Mouse (Mus musculus) heart, embryonic 11.5 days (tissue): Measurements from ENCODE around the gene Cachd1. TPM values are rescaled to one million over a fixed set of nuclear protein-coding genes. Genes with fewer than 3 reads are reported as not detected.

Experiments used
- ATAC-seq: fragments of 200-750 bp; cut with Nextera tagmentation; replicated peaks from 2 replicates; pipeline ENCODE4 v1.8.0; 2017; ENCODE audit warnings: moderate library complexity; ENCODE audit not compliant: insufficient number of reproducible peaks, low FRiP score, low TSS enrichment
- H3K27ac ChIP-seq: fragments of 300-500 bp; sonication (generic); 2 replicates; pipeline ENCODE4 v1.5.1; 2014; ENCODE audit warnings: mild to moderate bottlenecking, low read depth, low read length
- H3K27me3 ChIP-seq: fragments of 300-500 bp; sonication (generic); 2 replicates; pipeline ENCODE4 v1.6.1; 2014; ENCODE audit warnings: mild to moderate bottlenecking, low read length, mixed read lengths; ENCODE audit not compliant: control insufficient read depth, insufficient read depth
- H3K36me3 ChIP-seq: fragments of 300-500 bp; sonication (generic); 2 replicates; pipeline ENCODE4 v1.6.1; 2014; ENCODE audit warnings: mild to moderate bottlenecking, low read length, moderate library complexity, mixed read lengths; ENCODE audit not compliant: control insufficient read depth, insufficient read depth
- H3K4me1 ChIP-seq: fragments of 300-500 bp; sonication (generic); 2 replicates; pipeline ENCODE4 v1.6.1; 2014; ENCODE audit warnings: low read length; ENCODE audit not compliant: control insufficient read depth, insufficient read depth
- H3K4me2 ChIP-seq: fragments of 300-500 bp; sonication (generic); 2 replicates; pipeline ENCODE4 v1.6.1; 2014; ENCODE audit warnings: mild to moderate bottlenecking, moderate library complexity
- H3K4me3 ChIP-seq: fragments of 300-500 bp; sonication (generic); 2 replicates; pipeline ENCODE4 v1.5.1; 2014; ENCODE audit warnings: low read depth, low read length
- H3K9ac ChIP-seq: fragments of 300-500 bp; sonication (generic); 2 replicates; pipeline ENCODE4 v1.6.1; 2014; ENCODE audit warnings: mild to moderate bottlenecking, low read depth, low read length, moderate library complexity
- H3K9me3 ChIP-seq: fragments of 300-500 bp; sonication (generic); replicated peaks from 2 replicates; pipeline ENCODE4 v1.6.1; 2016; ENCODE audit warnings: low read length; ENCODE audit not compliant: control insufficient read depth
- WGBS: fragments of 180-500 bp; shearing (Covaris S2); extraction: QIAGEN DNeasy Blood & Tissue Kit; methylation state at CpG from one replicate; pipeline ENCODE4 v1.1.7; 2014; ENCODE audit not compliant: insufficient replicate concordance; 5-methylcytosine and 5-hydroxymethylcytosine counted together
- polyA plus RNA-seq: library from polyadenylated mRNA; unstranded; fragments of >200 nt; fragmentation: Nextera tagmentation; extraction: Ambion mirVana; gene quantifications from 2 replicates; pipeline ENCODE4 v1.2.1, GENCODE M21; 2014

Gene Cachd1
- polyA plus RNA-seq, 1 experiment from 2014 or later: 9.3 TPM

DNA sequence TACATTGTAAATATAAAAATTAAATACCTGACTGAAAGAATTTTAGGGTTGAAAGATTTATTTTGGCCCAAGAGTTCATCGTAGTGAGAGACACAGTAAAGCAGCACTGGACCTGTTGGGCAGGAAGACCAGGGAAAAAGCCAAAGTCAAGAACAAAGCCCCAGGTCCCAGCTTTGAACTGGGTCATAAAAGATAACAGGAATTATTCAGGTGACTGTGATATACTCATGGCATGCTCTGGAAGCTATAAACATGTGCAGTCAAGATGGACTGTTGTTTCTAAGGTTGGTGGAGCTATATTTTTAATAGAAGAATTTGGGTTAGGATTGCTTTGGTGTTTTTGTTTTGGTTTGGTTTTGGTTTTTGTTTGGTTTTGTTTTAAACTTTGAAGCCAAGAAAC is 148.7 kb downstream of the Cachd1 start:
- H3K4me3 ChIP-seq: no peak overlapping the region
- 81% methylated on average over 1 of the region's 1 CpGs for WGBS
- no peak overlapping the region for H3K4me2 ChIP-seq
- no peaks in the 10 kb centered on the region for H3K9me3 ChIP-seq
- no peak overlapping the region for H3K27ac ChIP-seq
- no peaks in the 10 kb centered on the region for H3K27me3 ChIP-seq
- H3K4me1 ChIP-seq: no peaks in the 10 kb centered on the region
- no peaks in the 10 kb centered on the region for H3K36me3 ChIP-seq
- no peak for ATAC-seq
- no peak overlapping the region for H3K9ac ChIP-seq

DNA sequence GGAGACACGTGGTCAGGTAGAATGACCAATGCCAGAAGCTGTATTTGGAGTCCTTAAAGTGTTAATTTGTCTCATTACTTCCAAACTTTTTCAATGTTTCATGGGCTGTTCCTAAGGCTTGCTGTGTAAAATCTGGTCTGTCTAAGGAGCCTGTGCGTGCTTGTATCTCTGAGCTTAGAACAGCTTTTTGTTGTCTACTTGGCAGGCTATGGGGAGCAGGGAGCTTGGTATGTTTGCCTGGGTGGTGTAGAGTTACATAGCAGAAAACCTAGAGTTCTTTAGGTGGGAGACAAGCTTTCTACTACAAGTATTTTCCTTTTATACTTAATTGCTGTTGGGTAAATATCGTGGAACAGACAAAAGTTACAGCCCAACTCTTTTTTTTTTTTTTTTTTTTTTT is 150.1 kb downstream of the Cachd1 start:
- WGBS: 66% methylated on average over 3 of the region's 3 CpGs
- Histone ChIP-seq H3K9ac (no peak overlapping the region), H3K9me3 (no peaks in the 10 kb centered on the region), H3K36me3 (no peaks in the 10 kb centered on the region), H3K27ac (no peak overlapping the region), H3K4me1 (no peaks in the 10 kb centered on the region), H3K4me3 (no peak overlapping the region), H3K27me3 (no peaks in the 10 kb centered on the region), H3K4me2 (no peak overlapping the region)
- ATAC-seq: no peak

DNA sequence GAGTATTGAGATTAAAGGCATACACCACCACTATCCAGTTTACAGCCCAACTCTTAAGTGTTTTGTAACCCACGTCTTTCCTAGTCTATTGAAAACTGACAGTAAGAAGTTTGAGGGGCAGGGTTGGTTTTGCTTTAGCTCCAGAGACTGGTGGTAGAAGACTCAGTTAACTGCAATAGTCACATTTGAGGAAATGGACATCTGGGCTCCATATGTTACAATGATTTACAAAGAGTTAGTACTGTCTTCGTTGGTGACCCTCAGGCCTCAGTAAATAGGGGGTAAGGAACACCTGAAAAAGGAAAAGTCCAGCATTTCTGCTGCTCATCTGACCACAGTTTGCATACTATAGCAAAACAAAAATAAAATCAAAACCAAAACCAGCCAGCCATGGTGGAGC is 150.6 kb downstream of the Cachd1 start:
- Histone ChIP-seq H3K4me2 (no peak overlapping the region), H3K27me3 (no peaks in the 10 kb centered on the region), H3K27ac (no peak overlapping the region), H3K4me1 (no peaks in the 10 kb centered on the region), H3K9me3 (no peaks in the 10 kb centered on the region), H3K4me3 (no peak overlapping the region), H3K36me3 (no peaks in the 10 kb centered on the region), H3K9ac (no peak overlapping the region)
- ATAC-seq: no peak
- 73% methylated on average over 2 of the region's 2 CpGs for WGBS

DNA sequence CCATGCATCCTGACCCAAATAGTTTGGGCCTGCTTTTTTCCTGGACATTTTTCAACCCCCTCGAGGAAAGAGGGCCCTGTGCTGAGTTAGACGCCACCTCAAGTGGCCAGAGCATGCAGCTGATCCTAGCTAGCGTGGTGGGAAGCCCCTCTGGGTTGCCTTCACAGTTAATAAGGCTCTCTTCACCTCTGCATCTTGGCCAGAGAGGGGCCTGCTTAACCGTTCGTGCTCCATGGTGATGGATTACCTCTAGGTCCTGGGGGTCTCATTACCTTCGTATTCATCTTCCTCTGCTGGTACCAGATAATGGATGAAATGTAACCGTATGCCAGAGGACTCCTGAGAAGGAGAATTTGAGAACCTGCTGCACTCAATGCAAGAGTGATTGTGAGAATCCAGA is 167.2 kb downstream of the Cachd1 start:
- ATAC-seq: no peak
- H3K9me3 ChIP-seq: no peaks in the 10 kb centered on the region
- H3K9ac ChIP-seq: no peak overlapping the region
- no peaks in the 10 kb centered on the region for H3K36me3 ChIP-seq
- 63% methylated on average over 7 of the region's 7 CpGs for WGBS
- no peaks in the 10 kb centered on the region for H3K27me3 ChIP-seq
- H3K4me1 ChIP-seq: no peaks in the 10 kb centered on the region
- H3K4me3 ChIP-seq: no peak overlapping the region
- no peak overlapping the region for H3K27ac ChIP-seq
- H3K4me2 ChIP-seq: no peak overlapping the region

- no peaks in the 10 kb centered on the region for H3K27me3 ChIP-seq
- no peak overlapping the region for H3K4me2 ChIP-seq
- H3K36me3 ChIP-seq: no peaks in the 10 kb centered on the region
- H3K4me1 ChIP-seq: no peaks in the 10 kb centered on the region
- 75% methylated on average over 3 of the region's 3 CpGs for WGBS
- ATAC-seq: no peak
- H3K4me3 ChIP-seq: no peak overlapping the region
- no peak overlapping the region for H3K9ac ChIP-seq
- no peaks in the 10 kb centered on the region for H3K9me3 ChIP-seq
- H3K27ac ChIP-seq: no peak overlapping the region
Measured at GRCm38 (mm10) chr4:100944276-100944675, 167.8 kb downstream of the Cachd1 start.

DNA sequence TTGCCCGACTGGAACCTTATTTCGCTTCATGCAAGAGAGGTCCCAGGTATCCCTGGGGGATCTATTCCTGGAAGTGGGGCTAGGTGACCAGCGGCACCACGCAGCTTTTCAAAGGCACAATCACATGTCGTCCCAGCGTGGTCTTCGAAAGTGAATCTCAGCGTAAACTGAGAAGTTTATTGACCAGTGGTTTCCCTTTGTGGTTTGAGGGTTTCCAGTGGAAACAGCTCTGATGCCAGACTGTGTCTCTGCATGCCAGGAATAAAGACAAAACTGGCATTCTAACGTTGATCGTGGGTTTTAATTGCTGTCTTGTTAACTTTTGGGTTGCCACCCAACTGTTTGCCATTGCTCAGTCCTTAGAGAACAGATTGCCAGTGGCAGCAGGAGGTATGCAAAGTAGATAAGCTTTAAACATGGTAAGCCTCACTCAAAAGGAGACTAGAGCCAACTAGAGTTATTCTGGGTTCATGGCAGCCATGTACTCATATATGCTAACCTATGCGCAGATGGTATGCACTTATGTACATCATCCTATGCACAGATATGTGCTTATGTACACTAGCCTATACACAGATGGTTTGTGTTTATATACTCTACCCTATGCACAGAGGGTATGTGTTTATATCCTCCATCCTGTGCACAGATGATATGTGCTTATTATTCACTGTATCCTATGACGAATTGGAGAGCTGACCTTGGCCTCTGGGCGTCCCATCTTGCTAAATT is 168.9 kb downstream of the Cachd1 start:
- no peak overlapping the region for H3K27ac ChIP-seq
- no peaks in the 10 kb centered on the region for H3K4me1 ChIP-seq
- H3K9ac ChIP-seq: no peak overlapping the region
- H3K4me3 ChIP-seq: no peak overlapping the region
- H3K27me3 ChIP-seq: no peaks in the 10 kb centered on the region
- no peak overlapping the region for H3K4me2 ChIP-seq
- WGBS: 84% methylated on average over 13 of the region's 13 CpGs
- no peaks in the 10 kb centered on the region for H3K9me3 ChIP-seq
- no peaks in the 10 kb centered on the region for H3K36me3 ChIP-seq
- ATAC-seq: no peak

DNA sequence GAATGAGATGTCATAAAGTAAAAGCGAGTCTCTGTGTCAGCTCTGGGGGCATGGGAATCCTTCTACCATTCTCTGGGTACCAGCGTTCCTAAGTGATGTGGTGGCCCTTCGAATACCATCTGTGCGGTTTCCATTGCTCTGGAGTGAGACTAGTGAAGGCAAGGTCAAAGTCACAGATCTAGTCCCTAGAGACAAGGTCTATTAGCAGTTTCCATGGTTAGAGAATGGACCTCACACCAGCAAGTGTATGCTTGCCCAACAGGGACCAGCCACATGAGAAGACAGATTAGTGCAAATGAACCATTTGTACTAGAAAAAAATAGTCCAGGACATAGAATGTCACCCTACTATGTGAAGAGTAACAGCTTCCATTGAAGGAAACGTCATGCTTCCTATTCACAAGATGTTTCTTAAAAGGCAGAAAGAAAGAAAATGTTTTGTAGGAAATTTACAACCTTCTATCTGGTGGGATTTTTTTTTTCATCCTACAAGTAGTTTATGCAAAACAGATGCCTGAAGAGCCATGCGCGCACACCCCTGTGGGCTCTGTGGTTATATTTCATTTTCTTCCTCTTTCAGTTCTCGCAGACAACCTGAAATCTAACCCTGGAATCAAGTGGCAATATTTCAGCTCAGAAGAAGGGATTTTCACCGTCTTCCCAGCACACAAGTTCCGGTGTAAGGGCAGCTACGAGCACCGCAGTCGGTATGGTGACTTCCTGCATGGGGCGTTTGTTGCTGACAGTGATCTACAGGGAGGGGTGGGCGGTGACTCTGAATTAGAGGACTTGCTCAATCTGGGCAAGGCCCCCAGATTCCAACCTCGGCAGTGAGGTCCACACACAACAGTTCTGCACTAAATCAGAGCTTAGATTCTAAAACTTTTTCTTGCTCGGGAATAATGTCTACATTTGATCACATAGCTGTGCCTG is 172.3 kb downstream of the Cachd1 start:
- Histone ChIP-seq H3K27ac (no peak overlapping the region), H3K27me3 (no peaks in the 10 kb centered on the region), H3K9me3 (no peaks in the 10 kb centered on the region), H3K9ac (no peak overlapping the region), H3K36me3 (peaks cover 2% of the 10 kb centered on the region; the same call in 1 of the 2 replicates), H3K4me1 (no peaks in the 10 kb centered on the region), H3K4me2 (no peak overlapping the region), H3K4me3 (no peak overlapping the region)
- no peak for ATAC-seq
- 86% methylated on average over 17 of the region's 17 CpGs for WGBS

GRCm38 (mm10) chr4:100950316-100950715 is 173.8 kb downstream of the Cachd1 start:
- no peaks in the 10 kb centered on the region for H3K4me1 ChIP-seq
- no peak for ATAC-seq
- no peak overlapping the region for H3K4me3 ChIP-seq
- peaks cover 2% of the 10 kb centered on the region; the same call in 1 of the 2 replicates for H3K36me3 ChIP-seq
- H3K4me2 ChIP-seq: no peak overlapping the region
- 67% methylated on average over 5 of the region's 5 CpGs for WGBS
- H3K27ac ChIP-seq: no peak overlapping the region
- H3K9ac ChIP-seq: no peak overlapping the region
- no peaks in the 10 kb centered on the region for H3K27me3 ChIP-seq
- no peaks in the 10 kb centered on the region for H3K9me3 ChIP-seq
